Mouse (Mus musculus): ENCODE data around the gene Hba-a1.
"Not testable (repeated sequence)": the region's sequence is repeated elsewhere in the genome, so short reads cannot be mapped to it uniquely, and the experiment has no call there.

Hba-a1 gene

DNA sequence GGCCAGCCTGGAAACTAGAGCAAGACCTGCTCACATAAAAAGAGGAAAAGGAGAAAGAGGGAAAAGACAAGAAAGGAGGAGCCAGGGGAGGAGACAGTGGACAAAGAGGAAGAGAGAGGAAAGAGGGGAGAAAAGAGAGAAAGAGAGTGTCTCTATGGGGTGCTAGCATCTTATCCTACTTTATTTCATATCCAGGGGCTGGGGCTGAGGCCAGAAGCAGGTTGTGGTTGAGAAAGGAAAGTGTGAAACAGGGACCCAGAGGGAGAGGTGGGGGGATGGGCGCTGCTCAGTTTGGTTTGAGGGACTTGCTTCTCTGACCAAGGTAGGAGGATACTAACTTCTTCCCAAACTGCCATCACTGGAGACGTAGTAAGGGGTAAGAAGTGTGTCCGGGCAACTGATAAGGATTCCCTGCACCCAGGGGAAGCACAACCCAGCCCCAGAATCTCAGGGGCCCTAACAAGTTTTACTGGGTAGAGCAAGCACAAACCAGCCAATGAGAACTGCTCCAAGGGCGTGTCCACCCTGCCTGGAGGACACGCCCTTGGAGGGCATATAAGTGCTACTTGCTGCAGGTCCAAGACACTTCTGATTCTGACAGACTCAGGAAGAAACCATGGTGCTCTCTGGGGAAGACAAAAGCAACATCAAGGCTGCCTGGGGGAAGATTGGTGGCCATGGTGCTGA, at the start of gene Hba-a1:
Gene Hba-a1 (plus strand): TSS at position 421 of the 687 bp plus-strand sequence.
- DNase-seq, result not testable (repeated sequence)

DNA sequence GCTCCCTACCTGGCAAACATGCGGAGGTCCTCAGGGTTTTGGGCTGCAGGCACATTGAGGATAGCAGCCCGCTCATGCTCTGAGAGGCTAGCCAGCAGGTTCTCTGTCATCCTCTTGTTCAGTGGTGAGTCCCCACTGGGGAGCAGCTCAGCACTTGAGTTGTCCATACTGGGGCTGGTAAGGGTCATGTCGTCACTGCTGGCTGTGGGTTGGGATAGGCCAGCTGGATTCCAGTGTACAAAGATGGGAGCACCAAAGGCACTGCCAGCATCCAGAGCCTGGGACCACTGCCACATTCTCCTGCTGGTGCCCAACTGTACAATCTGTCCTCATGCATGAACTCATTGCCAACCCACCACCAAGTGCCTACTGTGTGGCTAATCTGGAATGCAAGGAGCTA, 49.4 kb upstream of the Hba-a1 start:
- peak; percentile 39 for DNase-seq

DNA sequence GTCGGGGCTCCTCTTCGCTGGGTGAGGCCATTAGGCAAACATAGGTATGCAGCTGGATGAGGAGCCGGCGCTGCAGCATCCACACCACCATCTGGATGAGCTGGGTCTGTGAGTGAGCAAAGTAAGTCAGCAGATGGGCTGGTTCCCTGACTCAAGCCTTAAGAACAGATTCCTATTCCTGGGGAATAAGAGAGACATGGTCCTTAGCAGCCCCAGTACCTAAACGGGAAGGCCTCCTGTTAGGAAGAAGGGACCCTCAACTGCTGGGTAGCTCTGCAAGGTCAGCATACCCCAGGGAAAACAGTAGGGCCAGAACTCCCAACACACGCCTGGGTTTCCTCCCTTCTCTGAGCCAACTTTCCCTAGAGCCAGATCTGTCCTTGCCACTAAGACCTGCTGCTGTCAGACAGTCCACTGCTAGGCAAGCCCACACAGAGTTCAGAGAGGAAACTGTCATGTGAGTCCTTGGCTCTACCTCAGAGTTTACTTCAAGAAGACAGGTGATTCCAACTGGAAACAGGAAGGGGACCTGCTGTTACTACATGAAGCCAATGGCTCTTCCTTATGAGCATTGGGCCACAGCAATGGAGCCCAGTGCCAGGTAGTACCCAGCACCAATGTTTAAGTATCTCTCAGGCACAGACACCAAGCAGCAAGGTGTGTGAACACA, 48.4 kb upstream of the Hba-a1 start:
- DNase-seq, result peak; percentile 23

DNA sequence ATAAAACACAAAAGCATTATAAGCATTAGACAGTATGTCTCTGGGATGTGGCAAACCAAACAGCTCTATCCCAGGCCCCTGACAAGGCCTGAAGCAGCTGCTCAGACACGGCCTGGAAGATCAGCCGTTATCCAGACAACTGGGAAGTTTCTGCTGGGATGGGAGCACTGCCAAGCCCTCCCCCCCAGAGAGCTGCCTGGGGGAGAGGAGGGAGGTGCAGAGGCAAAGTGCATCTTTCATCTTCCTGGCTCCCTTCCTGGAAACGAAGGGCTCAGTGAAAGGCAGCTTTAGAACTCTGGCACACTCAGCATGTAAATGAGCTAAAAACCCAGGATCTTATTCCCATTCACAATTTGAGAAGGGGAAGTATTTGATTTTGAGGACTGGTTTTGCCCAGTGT, 47.7 kb upstream of the Hba-a1 start:
- DNase-seq, result peak; percentile 42

DNA sequence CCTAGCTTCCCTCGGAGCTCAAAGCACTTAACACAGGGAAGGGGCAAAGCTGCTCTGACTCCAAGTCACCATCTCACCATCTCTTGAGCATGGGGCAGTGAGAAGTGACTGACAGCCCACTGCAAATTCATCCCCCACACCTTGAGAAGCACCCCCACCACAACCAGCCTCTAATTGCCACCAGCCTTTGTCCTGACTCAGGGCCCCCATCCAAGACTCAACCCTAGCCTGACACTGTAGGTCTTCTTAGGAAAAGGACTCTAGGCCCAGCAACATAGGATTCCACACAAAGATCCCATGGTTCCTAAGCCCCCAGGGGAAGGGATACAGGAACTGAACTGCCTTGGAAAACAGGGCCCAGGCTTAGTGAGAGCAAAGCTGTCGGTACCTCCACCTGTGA, 47.2 kb upstream of the Hba-a1 start:
- peak; percentile 20 for DNase-seq

DNA sequence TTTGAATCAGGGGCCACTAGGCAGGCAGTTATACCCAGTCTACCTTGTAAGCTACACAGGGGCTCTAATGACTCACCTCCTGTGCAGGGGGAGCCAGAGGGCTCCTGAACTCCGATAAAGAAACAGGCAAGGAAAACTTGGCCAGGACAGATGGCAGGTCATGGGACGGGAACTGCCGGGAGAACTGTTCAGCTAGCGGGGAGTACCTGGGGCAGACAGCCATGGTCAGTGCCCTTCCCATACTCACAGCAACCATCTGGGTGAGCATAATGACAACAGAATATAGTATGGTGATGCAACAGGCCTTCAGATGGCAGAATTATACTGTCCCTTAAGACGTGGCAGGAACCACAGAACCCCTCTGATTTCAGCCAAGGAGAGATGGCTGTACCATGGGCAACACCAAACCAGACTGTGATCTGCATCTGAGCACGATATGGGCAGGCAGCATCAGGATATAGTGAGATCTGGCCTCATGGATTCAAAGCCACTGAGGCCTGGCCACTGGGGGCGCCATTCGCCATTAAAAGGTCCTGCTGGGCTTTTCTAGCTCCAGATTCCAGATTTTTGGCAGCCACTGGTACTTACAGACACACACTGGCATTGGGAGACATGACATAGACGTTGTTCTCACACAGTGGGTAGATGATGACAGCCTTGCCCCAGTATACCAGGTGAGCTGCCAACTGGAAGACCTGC, 46.5 kb upstream of the Hba-a1 start:
- peak; percentile 71 for DNase-seq

DNA sequence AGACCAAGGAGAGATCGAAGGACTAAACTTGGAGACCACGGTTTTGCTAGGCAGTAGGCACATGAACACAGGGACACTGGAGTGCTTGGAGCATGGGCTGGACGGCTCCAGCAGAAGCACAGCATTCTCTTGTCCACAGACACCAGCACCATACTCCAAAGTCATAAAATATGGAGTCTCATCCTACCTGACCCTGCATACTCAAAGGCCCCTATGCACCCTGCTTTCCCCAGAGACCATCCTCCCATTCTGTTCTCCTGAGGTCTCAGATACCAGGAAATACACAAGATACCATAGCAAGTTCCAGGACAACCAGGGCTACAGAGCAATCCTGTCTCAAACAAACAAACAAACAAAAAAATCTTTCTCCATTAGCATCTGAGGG, 45.9 kb upstream of the Hba-a1 start:
- no peak for DNase-seq

DNA sequence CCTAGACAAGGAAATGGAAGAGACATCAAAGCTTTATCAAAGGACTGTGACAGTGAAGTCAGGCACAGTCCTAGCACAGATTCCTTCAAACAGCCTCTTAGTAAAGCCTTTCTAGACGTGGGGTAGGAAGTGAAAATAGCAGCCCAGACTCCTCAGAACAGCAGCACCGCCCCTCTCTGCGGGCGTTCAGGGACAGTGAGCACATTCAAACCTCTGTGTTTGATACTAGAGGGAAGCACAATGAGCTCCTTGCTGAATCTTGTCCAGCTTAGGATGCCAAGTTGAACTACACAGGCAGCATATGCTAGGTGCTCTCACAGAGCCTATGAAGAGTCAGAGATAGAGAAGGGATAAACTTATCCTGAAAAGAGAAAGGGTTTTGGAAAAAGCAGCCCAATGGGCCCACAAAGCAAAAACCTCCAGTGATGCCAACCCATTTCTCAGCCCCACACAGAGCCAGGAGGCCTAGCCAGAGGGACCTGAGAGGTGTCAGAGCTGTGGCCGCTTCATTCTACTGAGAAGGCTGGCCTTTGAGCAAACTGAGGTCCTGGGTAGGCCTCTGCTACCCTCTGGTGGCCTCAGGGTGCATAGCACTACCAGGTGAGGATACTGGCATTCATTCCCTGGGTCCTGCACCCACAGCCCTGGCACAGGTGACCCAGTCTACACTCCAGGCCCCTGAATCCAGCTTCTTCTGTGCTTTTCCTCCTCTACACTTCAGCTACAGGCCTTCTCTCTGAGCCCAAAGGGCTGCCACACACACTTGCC, 45.0 kb upstream of the Hba-a1 start:
- DNase-seq, result peak; percentile 86

DNA sequence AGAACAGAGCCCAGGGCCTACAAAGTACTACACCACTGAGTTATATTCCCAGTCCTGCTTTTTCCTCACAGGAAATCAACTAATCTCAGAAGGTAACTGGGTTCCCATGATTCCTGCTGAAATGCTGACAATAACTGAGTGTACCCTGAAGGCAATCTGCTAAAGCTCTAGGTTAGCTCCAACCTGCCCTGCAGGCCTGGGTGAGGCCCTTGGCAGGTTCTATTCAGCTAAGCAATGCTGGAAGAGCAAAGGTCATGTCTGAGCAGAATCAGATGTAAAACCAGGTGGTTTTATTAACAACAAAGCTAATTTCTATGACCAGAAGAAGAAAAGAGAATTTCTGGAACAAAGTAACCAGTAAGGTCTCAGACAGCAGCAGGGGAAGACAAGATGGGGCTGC, 41.9 kb upstream of the Hba-a1 start:
- DNase-seq, result no peak

DNA sequence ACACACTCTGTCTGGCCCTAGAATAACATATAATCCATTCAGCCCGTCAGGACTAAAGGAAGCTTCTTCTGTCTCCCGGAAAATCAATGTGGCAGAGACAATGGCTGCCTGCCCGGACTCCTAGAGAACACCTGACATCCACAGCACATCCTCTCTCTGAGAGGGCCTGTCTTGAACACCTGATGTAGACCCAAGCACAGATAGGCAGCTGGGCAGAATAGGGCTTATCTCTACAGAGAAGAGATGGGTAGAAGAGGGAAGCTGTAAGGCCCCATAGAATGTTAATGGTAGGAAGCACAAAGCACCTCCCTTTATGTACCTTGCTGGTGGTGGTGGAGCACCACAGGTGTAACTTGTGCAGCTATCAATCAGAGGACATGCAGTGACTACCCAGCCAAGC, 41.1 kb upstream of the Hba-a1 start:
- no peak for DNase-seq

DNA sequence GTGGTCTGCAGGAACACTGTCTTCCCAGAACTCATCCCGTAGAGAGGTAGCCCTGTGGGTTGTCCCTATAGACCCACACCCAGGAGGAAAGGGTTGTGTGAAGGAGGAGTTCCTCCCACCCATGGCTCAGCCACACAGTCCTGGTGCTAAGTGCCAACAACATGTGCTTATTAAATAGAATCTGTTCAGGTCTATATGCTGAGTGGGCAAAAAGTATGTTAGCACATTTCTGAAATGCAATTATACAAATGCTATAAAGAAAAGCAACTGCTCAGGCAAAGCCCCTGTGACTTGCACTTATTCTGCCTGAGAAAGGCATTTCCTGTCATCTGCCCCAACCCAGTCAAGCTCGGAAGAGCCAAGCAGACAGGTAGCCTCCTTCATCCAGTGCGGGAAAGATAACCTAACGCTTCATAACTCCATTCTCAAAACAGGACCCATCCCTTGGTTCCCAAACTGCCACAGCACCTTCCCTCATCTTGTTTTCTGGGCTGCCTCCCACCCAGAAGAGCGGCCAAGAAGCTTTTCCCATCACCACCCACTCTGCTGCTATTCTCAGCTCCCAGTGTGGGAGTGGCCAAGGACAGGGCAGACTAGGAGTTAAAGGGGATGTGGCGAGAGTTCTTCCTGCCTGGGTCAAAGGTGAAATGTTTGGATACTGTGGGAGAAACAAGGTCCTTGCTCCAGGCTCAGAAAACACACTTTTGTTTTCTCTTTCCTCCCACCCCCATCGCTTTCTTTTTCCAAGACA, 39.9 kb upstream of the Hba-a1 start:
- DNase-seq, result no peak

DNA sequence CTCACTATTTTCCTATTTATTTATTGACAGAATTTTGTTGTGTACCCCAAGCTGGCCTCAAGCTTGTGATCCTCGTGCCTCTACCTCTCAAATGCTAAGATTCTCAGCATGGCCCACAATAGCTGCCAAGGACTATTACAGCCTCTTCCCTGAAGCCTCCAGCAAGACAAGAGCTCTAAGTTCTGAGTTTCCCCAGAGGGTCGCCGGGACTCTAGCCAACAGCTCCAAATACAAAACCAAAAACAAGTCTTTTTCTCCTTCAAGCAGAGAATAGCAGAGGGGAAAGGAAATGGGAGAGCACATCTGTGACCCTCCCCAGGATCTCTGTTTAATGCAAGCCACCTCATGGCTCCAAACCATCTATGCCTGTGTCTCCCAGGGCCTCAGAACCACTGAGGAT, 39.2 kb upstream of the Hba-a1 start:
- DNase-seq, result no peak

DNA sequence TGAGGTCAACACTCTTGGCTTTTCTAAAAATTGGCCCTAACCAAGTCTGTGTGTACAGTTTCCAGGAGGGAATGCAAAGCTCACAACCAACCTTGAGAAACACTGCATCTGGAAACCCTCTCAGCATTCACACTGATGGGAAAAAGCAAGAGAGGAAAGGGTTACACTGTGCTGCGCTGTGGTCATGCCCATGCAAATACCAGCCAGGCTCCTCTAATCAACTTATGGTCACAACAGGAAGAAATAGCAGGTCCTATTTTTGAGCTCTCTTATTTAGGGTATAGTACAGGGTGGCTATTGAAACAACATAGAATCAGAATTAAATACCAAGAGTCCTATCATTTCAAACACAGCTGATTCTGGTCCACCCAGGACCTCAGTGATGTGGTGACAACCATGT, 38.7 kb upstream of the Hba-a1 start:
- no peak for DNase-seq

DNA sequence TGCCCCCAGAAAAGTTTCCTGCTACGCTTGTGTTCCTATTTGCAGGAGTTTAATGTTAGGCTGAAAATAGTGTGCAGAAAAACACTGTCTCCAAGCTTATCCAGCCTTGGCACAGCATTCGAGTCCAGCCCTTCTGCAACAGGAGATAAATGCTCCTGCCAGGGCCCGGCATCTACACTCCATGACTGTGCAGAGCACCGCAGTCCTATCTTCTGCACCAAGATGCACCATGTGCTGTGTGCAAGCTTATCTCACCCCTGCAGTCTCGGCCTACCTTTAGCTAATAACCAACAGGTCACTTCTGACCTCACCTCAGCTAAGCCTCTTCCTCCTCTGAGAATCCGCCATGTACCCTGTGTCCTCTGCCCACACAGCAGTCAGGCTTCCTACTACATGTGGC, 37.7 kb upstream of the Hba-a1 start:
- DNase-seq, result no peak

DNA sequence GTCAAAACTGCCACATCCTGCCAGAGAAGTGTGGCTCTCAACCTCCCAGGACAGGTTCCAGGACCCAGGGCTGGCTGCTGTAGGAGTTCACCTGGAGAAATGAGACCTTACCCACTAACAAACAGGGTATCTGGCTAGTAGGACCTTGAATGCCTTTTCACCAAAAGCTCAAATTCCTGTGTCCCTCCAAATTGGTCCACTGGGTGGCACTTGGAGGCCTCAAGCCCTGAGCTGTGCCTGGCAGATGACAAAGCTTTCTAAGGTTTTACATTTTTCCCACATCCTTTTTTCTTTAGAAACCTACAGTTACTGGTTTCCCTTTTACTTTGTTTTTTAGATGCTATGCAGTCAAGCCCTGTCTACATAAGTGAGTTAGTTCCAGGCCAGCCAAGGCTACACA, 36.2 kb upstream of the Hba-a1 start:
- DNase-seq, result no peak

DNA sequence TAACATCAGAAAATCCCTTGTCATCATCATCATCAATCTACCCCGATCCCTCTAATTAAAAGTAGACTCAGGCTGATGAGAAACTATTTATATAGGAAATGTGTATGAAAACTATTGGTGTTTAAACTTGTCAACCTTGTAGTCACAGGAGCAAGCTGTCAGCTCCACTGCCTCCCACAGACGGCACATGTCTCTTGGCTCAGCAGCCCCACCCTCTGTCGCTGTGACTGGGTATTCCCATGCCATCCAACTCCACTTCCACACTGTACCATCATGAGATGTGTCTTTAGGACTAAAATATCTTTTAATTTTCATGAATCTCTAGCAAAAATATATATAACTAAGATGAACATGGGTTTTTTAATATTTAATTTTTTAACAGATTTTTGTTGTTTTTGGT, 35.0 kb upstream of the Hba-a1 start:
- no peak for DNase-seq

DNA sequence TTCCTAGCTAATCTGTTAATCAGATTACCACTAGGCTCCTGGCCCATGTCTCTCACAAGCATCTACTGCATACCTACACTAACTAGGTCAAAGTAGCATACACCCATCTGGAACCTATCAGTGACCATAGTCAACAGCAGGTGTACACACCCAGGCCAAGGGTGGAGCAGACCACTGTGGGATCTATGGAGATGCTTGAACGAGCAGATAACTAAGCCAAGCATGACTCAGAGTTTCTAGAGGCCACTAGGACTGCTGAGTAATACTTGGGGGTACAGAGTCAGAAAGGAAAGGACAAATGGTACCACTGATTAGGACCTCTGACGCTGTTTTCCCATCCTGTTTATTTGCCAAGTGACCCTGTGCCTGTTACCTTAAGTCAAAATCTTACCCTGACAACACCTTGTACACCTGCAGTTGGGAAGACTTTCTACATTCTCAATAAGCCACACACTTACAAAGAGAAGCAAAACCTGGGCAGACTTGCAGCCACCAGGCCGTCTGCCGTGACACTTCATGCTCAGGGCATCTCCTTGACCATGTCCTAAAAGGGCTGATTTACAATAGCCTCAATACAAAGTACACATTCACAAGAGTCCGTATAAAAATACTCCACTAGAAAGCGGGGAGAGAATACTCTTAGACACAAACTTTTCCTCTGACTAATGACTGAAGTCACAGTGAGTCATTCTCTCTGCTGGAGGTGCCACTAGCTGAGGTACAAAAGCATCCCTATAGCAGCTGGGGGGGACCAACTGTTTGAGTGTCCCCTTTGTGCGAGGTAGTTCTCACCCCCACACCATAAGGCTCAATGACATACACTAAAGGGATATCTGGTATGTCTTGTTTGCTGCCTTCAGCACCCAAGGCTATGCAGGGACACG, 32.2 kb upstream of the Hba-a1 start:
- DNase-seq, result no peak

DNA sequence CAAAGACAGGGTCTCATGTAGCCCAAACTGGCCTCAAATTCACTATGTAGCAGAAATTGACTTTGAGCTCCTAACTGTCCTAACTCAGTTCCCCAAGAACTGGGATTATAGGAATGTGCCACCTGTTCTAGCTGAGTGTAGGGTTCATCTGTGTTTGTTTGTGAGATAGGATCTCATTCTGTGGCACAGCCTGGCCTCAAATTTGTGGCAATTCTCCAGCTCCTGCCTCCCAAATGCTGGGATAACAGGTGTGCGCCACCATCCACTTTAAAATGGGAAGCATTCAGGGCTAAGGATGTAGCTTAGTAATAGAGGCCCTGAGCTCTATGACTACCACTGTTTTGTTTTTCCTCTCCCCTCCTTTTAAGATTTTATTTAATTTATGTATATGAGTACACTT, 30.2 kb upstream of the Hba-a1 start:
- peak; percentile 15 for DNase-seq

DNA sequence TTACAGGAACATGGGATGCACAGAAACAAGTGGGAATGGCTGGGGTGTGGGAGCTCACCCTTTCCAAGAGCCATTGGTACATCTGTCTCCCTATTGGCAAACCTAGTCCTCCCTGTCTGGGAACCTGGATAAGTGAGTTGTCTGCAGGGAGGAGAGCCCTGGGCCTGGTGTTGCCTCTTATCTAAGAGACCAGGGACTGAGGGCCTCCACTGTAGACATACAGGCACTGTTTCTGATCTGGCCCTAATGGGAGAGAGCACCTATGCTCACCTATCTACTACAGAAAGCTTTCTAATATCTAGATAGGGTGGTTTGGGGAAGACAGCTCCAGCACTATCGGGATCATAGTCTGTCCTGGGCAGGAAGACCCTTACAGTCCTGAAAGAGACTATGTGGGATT, 27.2 kb upstream of the Hba-a1 start:
- DNase-seq, result no peak

DNA sequence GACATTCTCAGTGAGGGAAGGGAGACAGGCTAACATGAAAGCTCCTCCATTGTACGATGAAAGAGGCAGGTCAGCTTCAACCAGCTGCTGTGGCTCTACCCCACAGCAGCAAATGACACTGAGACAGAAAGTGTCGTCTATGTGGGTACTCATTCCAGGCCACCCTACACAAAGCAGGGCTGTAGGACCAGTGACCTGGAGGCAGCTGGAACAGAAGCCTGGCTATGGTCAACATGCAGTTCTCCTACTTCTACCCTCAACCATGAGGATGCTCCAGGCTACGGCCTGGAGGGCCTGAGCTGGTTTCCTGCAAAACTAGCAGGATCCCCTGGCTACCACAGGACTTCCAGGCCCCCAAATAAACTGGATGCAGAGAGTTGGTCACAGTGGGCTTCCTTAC, 26.7 kb upstream of the Hba-a1 start:
- no peak for DNase-seq

DNA sequence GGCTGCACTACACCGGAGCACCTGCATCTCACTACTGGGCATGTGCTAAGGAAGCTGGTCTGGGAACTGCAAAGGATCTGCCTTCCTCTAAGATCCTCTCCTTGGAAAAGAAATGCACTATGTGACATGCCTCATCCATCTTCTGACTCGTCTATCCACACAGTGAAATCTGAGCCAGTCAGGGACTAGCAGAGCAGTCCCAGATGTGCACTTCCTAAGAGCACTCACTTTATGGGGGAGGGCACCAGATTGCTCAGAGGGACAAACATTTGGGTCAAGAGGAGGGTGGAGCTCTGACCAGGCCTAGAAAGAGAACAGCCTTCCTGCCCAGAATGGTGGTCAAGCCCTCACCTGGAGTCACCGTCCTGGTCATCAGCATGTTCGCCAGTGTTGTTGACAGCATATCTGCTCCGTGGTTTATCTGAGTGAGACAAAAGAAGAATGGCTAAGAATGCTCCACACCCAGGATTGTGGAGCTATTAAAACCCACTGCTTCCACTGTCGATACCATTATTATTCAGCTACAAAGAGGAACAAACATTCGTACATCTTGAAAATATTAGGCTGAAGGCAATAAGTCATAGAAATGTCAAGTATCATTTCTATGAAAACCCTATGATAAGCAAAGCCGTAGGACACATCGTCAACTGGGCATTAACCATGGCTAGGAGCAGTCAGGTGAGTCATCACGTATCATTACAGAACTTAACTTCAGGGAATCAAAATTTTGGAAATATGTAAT, 20.5 kb upstream of the Hba-a1 start:
- no peak for DNase-seq

All from cerebellum, adult 8-10 months (tissue).